Mouse (Mus musculus): ENCODE data around the gene Map3k20. TPM values are rescaled to one million over a fixed set of nuclear protein-coding genes. Genes with fewer than 3 reads are reported as not detected.

The Map3k20 gene
- total RNA-seq, 1 experiment: 20.3 TPM

DNA sequence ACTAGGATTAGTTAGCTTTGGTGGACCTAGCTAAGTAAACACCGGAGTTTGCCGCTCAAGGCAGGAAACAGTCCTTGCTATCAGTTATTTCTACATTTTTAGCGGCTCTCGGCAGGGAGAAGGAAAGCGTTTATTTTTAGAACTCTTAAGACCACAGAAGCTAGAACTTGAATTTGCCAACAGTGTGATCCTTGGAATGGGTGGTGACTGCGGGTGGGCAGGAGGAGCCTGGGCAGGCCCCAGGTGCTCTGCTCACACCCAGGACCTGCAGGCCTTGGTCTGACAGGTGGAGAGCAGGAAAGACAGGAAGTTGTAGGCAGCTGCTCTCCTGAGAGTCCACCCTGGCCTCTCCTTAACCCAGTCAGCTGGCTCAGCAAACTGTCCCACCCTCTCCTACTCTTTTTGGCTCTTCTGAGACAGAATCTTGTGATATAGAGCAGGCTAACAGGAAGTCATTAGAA is 83.7 kb downstream of the Map3k20 start:
- TF ChIP-seq CHD2 (IDR thresholded peaks at IDR 0.05; ENCODE audit: low read depth, low read length): no peak
- TF ChIP-seq ZNF384 (IDR thresholded peaks at IDR 0.05; ENCODE audit: low read depth, low read length): no peak
- TF ChIP-seq HCFC1 (IDR thresholded peaks at IDR 0.05; ENCODE audit: borderline replicate concordance, insufficient read depth, low read length): no peak
- TF ChIP-seq ZC3H11A (IDR thresholded peaks at IDR 0.05; ENCODE audit: borderline replicate concordance, low read depth, low read length): no peak
- TF ChIP-seq MAFK (IDR thresholded peaks at IDR 0.05; ENCODE audit: insufficient read depth, low read depth, low read length): no peak
- no peaks in the 10 kb centered on the region for H3K9me3 ChIP-seq (ENCODE audit: control insufficient read depth, insufficient read depth, low read depth, low read length)
- no peaks in the 10 kb centered on the region for H3K4me1 ChIP-seq (ENCODE audit: control insufficient read depth in 2 of 2, insufficient read depth in 2 of 2, low read length in 2 of 2, poor library complexity in 1 of 2)
- H3K27ac ChIP-seq (ENCODE audit: insufficient read depth, low read depth, low read length, poor library complexity, severe bottlenecking): no peak overlapping the region
- DNase-seq (ENCODE audit: low read depth, low spot score): no peak
- no peak overlapping the region for H3K4me3 ChIP-seq (ENCODE audit: insufficient read depth in 1 of 2, low read depth in 1 of 2, low read length in 2 of 2, poor library complexity in 1 of 2, severe bottlenecking in 1 of 2)
- in situ Hi-C loops (cut with MboI; ENCODE audit: low sequenced_read_pairs in 2 of 2, unreplicated experiment in 2 of 2): no loop called here
- H3K36me3 ChIP-seq (ENCODE audit: control insufficient read depth, insufficient read depth, low read length, poor library complexity, severe bottlenecking): 0 out of 2 replicates have a peak, but pooled peaks cover 2% of the 10 kb centered on the region
- no peak overlapping the region for H3K9ac ChIP-seq (ENCODE audit: insufficient read depth, low read depth, low read length, poor library complexity, severe bottlenecking)

DNA sequence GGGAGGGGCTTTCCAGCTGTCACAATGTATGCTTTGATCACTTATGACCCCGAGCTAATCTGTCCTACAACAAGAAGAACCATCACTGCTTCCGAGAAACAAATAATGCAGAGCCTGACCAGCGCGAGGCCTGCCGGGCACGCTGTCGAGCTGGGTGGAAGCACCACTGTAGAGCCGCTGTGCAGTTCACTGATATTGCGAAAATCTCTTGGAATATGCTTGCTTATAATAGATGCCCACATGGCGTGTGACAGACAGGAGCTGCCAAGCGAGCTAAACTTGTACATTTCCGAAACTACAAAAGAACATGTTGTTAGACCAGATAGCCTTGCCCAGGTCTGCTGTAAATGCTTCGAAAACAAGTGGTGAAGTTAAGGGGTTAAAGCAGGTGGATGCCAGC is 86.7 kb downstream of the Map3k20 start:
- 0 out of 2 replicates have a peak, but pooled peaks cover 2% of the 10 kb centered on the region for H3K36me3 ChIP-seq (ENCODE audit: control insufficient read depth, insufficient read depth, low read length, poor library complexity, severe bottlenecking)
- DNase-seq (ENCODE audit: low read depth, low spot score): no peak
- H3K9me3 ChIP-seq (ENCODE audit: control insufficient read depth, insufficient read depth, low read depth, low read length): no peaks in the 10 kb centered on the region
- H3K27ac ChIP-seq (ENCODE audit: insufficient read depth, low read depth, low read length, poor library complexity, severe bottlenecking): no peak overlapping the region
- TF ChIP-seq ZC3H11A (IDR thresholded peaks at IDR 0.05; ENCODE audit: borderline replicate concordance, low read depth, low read length): no peak
- no peak for TF ChIP-seq HCFC1 (IDR thresholded peaks at IDR 0.05; ENCODE audit: borderline replicate concordance, insufficient read depth, low read length)
- no peak for TF ChIP-seq CHD2 (IDR thresholded peaks at IDR 0.05; ENCODE audit: low read depth, low read length)
- no peak for TF ChIP-seq ZNF384 (IDR thresholded peaks at IDR 0.05; ENCODE audit: low read depth, low read length)
- TF ChIP-seq MAFK (IDR thresholded peaks at IDR 0.05; ENCODE audit: insufficient read depth, low read depth, low read length): no peak
- in situ Hi-C loops (cut with MboI; ENCODE audit: low sequenced_read_pairs in 2 of 2, unreplicated experiment in 2 of 2): no loop called here
- H3K4me1 ChIP-seq (ENCODE audit: control insufficient read depth in 2 of 2, insufficient read depth in 2 of 2, low read length in 2 of 2, poor library complexity in 1 of 2): no peaks in the 10 kb centered on the region
- H3K9ac ChIP-seq (ENCODE audit: insufficient read depth, low read depth, low read length, poor library complexity, severe bottlenecking): no peak overlapping the region
- H3K4me3 ChIP-seq (ENCODE audit: insufficient read depth in 1 of 2, low read depth in 1 of 2, low read length in 2 of 2, poor library complexity in 1 of 2, severe bottlenecking in 1 of 2): no peak overlapping the region

DNA sequence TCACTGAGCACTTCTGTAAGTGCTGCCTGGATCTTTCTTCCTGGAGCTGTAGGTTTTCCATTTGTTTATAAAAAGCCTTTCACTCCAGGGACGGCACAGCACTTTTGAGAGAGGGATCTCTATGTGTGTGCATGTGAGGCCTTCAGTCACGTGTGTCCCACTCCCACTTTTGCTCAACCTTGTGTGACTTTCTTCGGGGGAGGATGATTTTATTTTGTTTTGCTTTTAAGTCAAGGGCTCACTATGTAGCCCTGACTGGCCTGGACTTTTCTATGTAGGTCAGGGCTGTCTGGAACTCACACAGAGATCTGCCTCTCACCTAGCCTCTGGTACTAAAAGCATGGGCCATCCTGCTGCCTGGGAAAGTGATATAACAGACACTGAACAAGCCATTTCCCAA is 88.6 kb downstream of the Map3k20 start:
- H3K9ac ChIP-seq (ENCODE audit: insufficient read depth, low read depth, low read length, poor library complexity, severe bottlenecking): no peak overlapping the region
- no peaks in the 10 kb centered on the region for H3K9me3 ChIP-seq (ENCODE audit: control insufficient read depth, insufficient read depth, low read depth, low read length)
- no peak overlapping the region for H3K27ac ChIP-seq (ENCODE audit: insufficient read depth, low read depth, low read length, poor library complexity, severe bottlenecking)
- H3K4me1 ChIP-seq (ENCODE audit: control insufficient read depth in 2 of 2, insufficient read depth in 2 of 2, low read length in 2 of 2, poor library complexity in 1 of 2): no peaks in the 10 kb centered on the region
- H3K4me3 ChIP-seq (ENCODE audit: insufficient read depth in 1 of 2, low read depth in 1 of 2, low read length in 2 of 2, poor library complexity in 1 of 2, severe bottlenecking in 1 of 2): no peak overlapping the region
- no peak for TF ChIP-seq ZNF384 (IDR thresholded peaks at IDR 0.05; ENCODE audit: low read depth, low read length)
- TF ChIP-seq HCFC1 (IDR thresholded peaks at IDR 0.05; ENCODE audit: borderline replicate concordance, insufficient read depth, low read length): no peak
- TF ChIP-seq ZC3H11A (IDR thresholded peaks at IDR 0.05; ENCODE audit: borderline replicate concordance, low read depth, low read length): no peak
- TF ChIP-seq CHD2 (IDR thresholded peaks at IDR 0.05; ENCODE audit: low read depth, low read length): no peak
- TF ChIP-seq MAFK (IDR thresholded peaks at IDR 0.05; ENCODE audit: insufficient read depth, low read depth, low read length): no peak
- peaks cover 2% of the 10 kb centered on the region; the same call in 1 of the 2 replicates for H3K36me3 ChIP-seq (ENCODE audit: control insufficient read depth, insufficient read depth, low read length, poor library complexity, severe bottlenecking)
- DNase-seq (ENCODE audit: low read depth, low spot score): no peak
- in situ Hi-C loops (cut with MboI; ENCODE audit: low sequenced_read_pairs in 2 of 2, unreplicated experiment in 2 of 2): no loop called here

DNA sequence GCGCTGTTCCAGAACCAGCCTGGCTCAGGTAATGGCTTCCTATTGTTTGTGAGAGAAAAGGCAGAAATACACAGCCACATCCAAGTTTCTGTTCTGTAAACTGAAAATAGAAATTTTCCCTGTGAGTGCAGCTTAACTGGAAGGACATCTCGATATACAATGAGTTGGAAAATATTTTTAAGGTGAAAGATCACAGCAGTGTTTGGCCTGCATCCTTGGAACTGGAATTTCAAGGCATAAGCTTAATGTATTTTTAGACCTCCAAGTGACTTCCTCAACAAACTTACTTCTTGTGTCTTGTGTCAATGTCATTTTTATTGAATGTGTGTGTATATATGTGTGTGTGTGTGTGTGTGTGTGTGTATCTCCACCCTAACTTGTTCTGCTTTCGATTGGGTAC is 90.4 kb downstream of the Map3k20 start:
- Histone ChIP-seq H3K27ac (ENCODE audit: insufficient read depth, low read depth, low read length, poor library complexity, severe bottlenecking) (no peak overlapping the region), H3K36me3 (ENCODE audit: control insufficient read depth, insufficient read depth, low read length, poor library complexity, severe bottlenecking) (peaks cover 2% of the 10 kb centered on the region; the same call in 1 of the 2 replicates), H3K9ac (ENCODE audit: insufficient read depth, low read depth, low read length, poor library complexity, severe bottlenecking) (no peak overlapping the region), H3K9me3 (ENCODE audit: control insufficient read depth, insufficient read depth, low read depth, low read length) (no peaks in the 10 kb centered on the region), H3K4me3 (ENCODE audit: insufficient read depth in 1 of 2, low read depth in 1 of 2, low read length in 2 of 2, poor library complexity in 1 of 2, severe bottlenecking in 1 of 2) (no peak overlapping the region), H3K4me1 (ENCODE audit: control insufficient read depth in 2 of 2, insufficient read depth in 2 of 2, low read length in 2 of 2, poor library complexity in 1 of 2) (no peaks in the 10 kb centered on the region)
- in situ Hi-C loops (cut with MboI; ENCODE audit: low sequenced_read_pairs in 2 of 2, unreplicated experiment in 2 of 2): no loop called here
- DNase-seq (ENCODE audit: low read depth, low spot score): no peak
- no peak for TF ChIP-seq HCFC1 (IDR thresholded peaks at IDR 0.05; ENCODE audit: borderline replicate concordance, insufficient read depth, low read length)
- TF ChIP-seq CHD2 (IDR thresholded peaks at IDR 0.05; ENCODE audit: low read depth, low read length): no peak
- TF ChIP-seq MAFK (IDR thresholded peaks at IDR 0.05; ENCODE audit: insufficient read depth, low read depth, low read length): no peak
- TF ChIP-seq ZNF384 (IDR thresholded peaks at IDR 0.05; ENCODE audit: low read depth, low read length): no peak
- no peak for TF ChIP-seq ZC3H11A (IDR thresholded peaks at IDR 0.05; ENCODE audit: borderline replicate concordance, low read depth, low read length)

DNA sequence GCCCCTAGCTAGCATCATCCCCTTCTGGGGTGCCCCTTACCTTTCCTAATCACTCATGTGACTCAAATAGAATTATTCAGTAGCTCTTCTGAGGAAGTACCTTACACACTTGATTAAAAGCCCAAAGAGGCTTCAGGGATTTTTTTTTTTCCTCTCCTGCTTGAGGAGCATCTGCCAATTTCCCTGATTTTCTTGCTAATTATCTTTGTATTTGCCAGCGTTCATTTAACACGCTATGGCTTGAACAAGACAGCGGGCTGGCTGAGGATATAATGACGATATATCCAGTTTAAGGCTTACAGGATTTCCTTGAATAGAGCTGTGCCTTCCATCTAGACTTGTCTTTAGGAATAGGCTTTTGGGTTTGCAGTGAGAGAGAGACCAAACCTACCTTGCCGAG is 91.5 kb downstream of the Map3k20 start:
- H3K4me3 ChIP-seq (ENCODE audit: insufficient read depth in 1 of 2, low read depth in 1 of 2, low read length in 2 of 2, poor library complexity in 1 of 2, severe bottlenecking in 1 of 2): no peak overlapping the region
- H3K27ac ChIP-seq (ENCODE audit: insufficient read depth, low read depth, low read length, poor library complexity, severe bottlenecking): no peak overlapping the region
- TF ChIP-seq CHD2 (IDR thresholded peaks at IDR 0.05; ENCODE audit: low read depth, low read length): no peak
- TF ChIP-seq MAFK (IDR thresholded peaks at IDR 0.05; ENCODE audit: insufficient read depth, low read depth, low read length): no peak
- TF ChIP-seq HCFC1 (IDR thresholded peaks at IDR 0.05; ENCODE audit: borderline replicate concordance, insufficient read depth, low read length): no peak
- no peak for TF ChIP-seq ZC3H11A (IDR thresholded peaks at IDR 0.05; ENCODE audit: borderline replicate concordance, low read depth, low read length)
- TF ChIP-seq ZNF384 (IDR thresholded peaks at IDR 0.05; ENCODE audit: low read depth, low read length): no peak
- no peaks in the 10 kb centered on the region for H3K9me3 ChIP-seq (ENCODE audit: control insufficient read depth, insufficient read depth, low read depth, low read length)
- H3K36me3 ChIP-seq (ENCODE audit: control insufficient read depth, insufficient read depth, low read length, poor library complexity, severe bottlenecking): peaks cover 2% of the 10 kb centered on the region; the same call in 1 of the 2 replicates
- DNase-seq (ENCODE audit: low read depth, low spot score): no peak
- H3K9ac ChIP-seq (ENCODE audit: insufficient read depth, low read depth, low read length, poor library complexity, severe bottlenecking): no peak overlapping the region
- in situ Hi-C loops (cut with MboI; ENCODE audit: low sequenced_read_pairs in 2 of 2, unreplicated experiment in 2 of 2): no loop called here
- no peaks in the 10 kb centered on the region for H3K4me1 ChIP-seq (ENCODE audit: control insufficient read depth in 2 of 2, insufficient read depth in 2 of 2, low read length in 2 of 2, poor library complexity in 1 of 2)

Data from ES-E14 (cell line).